Mouse (Mus musculus) urinary bladder, postnatal 25 days (tissue): ENCODE results near the gene Fntb.
"Not testable (repeated sequence)": the region's sequence is repeated elsewhere in the genome, so short reads cannot be mapped to it uniquely, and the experiment has no call there.

Experiments used
- DNase-seq: peaks from one replicate; pipeline ENCODE4 v3.0.0; 2022; ENCODE audit warnings: low spot score

Gene Fntb

GRCm38 (mm10) chr12:76837101-76837843, 71.9 kb downstream of the Fntb start:
- peak; percentile 95 for DNase-seq

GRCm38 (mm10) chr12:76837844-76838650, 72.7 kb downstream of the Fntb start:
- no peak for DNase-seq

GRCm38 (mm10) chr12:76839298-76839697, 73.9 kb downstream of the Fntb start:
- DNase-seq: no peak

- DNase-seq: no peak
These were observed 74.7 kb downstream of the Fntb start for GRCm38 (mm10) chr12:76840081-76840480.

- DNase-seq: no peak
These were observed 79.1 kb downstream of the Fntb start for GRCm38 (mm10) chr12:76844346-76845061.

- DNase-seq: no peak
These were observed 87.0 kb downstream of the Fntb start for GRCm38 (mm10) chr12:76852419-76852818.

GRCm38 (mm10) chr12:76853378-76854142, 88.2 kb downstream of the Fntb start:
- no peak for DNase-seq

- no peak for DNase-seq
These were observed 91.7 kb downstream of the Fntb start for GRCm38 (mm10) chr12:76857087-76857486.

- not testable (repeated sequence) for DNase-seq
These were observed 93.4 kb downstream of the Fntb start for GRCm38 (mm10) chr12:76858788-76859187.

GRCm38 (mm10) chr12:76863651-76864050, 98.3 kb downstream of the Fntb start:
- DNase-seq: no peak

- no peak for DNase-seq
These were observed 99.9 kb downstream of the Fntb start for GRCm38 (mm10) chr12:76865266-76865665.

GRCm38 (mm10) chr12:76867586-76868280, 102.3 kb downstream of the Fntb start:
- no peak for DNase-seq

- DNase-seq: no peak
These were observed 103.2 kb downstream of the Fntb start for GRCm38 (mm10) chr12:76868463-76869198.

- DNase-seq: no peak
These were observed 104.2 kb downstream of the Fntb start for GRCm38 (mm10) chr12:76869561-76869960.

GRCm38 (mm10) chr12:76872767-76873316, 107.5 kb downstream of the Fntb start:
- DNase-seq: no peak

- no peak for DNase-seq
These were observed 109.4 kb downstream of the Fntb start for GRCm38 (mm10) chr12:76874826-76875225.

- DNase-seq: peak; percentile 33
These were observed 113.9 kb downstream of the Fntb start for GRCm38 (mm10) chr12:76879242-76879641.

- no peak for DNase-seq
These were observed 114.7 kb downstream of the Fntb start for GRCm38 (mm10) chr12:76880131-76880530.

- peak; percentile 84 for DNase-seq
These were observed 118.4 kb downstream of the Fntb start for GRCm38 (mm10) chr12:76883824-76884223.

GRCm38 (mm10) chr12:76885103-76885502, 119.7 kb downstream of the Fntb start:
- DNase-seq: no peak
